Mouse (Mus musculus) embryo, embryonic 10.5 days (tissue): ENCODE results near the gene B630019K06Rik.
"Not testable (repeated sequence)": the region's sequence is repeated elsewhere in the genome, so short reads cannot be mapped to it uniquely, and the experiment has no call there.

ENCODE experiments used
- DNase-seq: peaks from one replicate; pipeline ENCODE4 v3.0.0-alpha.2; 2015; ENCODE audit warnings: low spot score

B630019K06Rik gene

GRCm38 (mm10) chrX:8892343-8893155, at the start of gene B630019K06Rik:
TSS of gene B630019K06Rik (plus strand) at chrX:8892382.
- peak; percentile 61 for DNase-seq

DNA sequence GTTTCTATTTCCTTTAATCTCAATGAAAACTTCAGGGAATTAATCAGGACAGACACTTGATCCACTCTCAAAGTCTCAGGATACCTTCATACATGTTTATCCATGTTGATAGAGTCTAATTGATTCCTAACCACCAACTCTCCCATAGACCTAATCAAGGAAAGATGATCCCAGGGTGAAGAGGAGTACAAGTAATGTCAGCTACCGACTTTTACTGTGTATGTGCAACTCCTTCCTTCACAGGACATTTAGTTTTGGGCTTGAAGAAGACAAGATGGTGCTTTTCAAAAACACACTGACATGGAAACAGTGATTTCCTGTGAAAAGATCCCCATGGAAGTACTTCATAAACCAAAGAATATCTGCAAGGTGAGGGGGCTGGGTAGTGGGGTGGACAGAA, 48.5 kb upstream of the B630019K06Rik start, which contains the start of gene Gm6592:
Gene Gm6592 (plus strand): TSS at position 301 of the 400 bp plus-strand sequence.
- DNase-seq, result no peak

- DNase-seq, result no peak
These were observed 39.7 kb upstream of the B630019K06Rik start for GRCm38 (mm10) chrX:8852486-8852885.

DNA sequence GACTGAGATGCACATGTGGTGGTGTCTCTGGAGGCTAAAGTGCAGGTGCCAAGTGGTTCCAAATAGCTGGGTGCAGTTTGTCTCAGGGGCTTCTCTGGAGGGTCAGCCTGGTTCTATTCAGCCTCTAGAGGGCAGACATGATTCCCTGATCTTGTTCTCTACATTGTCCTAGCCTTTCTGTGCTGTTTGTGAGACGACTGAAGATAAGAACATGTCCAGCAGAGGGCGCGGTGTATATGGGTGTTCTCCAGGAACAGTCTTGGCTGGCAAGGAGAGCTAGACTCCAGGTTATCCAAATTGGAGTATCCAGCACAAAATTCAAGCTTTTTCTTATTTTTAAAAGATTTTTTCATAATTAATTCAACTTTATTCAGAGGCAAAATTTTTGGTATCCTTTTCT, 27.9 kb upstream of the B630019K06Rik start:
- peak; percentile 81 for DNase-seq

GRCm38 (mm10) chrX:8873953-8874352, 18.2 kb upstream of the B630019K06Rik start, which contains the start of gene Gm5751:
TSS of gene Gm5751 (plus strand) at chrX:8874253.
- not testable (repeated sequence) for DNase-seq

- no peak for DNase-seq
These were observed 7.8 kb upstream of the B630019K06Rik start for GRCm38 (mm10) chrX:8884336-8884735.

DNA sequence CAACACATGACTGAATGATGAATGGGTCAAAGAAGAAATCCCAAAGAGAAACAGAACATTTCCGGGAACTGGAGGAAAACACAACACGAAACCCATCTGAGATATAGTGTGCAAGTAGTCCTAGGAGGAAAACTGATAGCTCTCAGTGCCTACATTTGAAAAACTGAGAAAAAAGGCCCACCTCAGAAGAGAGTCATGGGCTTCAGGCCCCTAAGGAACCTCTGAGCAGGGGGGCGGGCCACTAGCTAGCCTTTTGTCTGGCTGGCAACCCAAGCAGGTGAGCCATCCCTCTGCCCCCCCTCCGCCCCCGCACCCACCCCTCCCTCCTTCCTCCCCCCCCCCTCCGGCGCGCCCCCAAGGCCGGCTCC, 223 bp upstream of the B630019K06Rik start:
- no peak for DNase-seq

GRCm38 (mm10) chrX:8893182-8893651, 1.0 kb downstream of the B630019K06Rik start:
- peak; percentile 30 for DNase-seq

DNA sequence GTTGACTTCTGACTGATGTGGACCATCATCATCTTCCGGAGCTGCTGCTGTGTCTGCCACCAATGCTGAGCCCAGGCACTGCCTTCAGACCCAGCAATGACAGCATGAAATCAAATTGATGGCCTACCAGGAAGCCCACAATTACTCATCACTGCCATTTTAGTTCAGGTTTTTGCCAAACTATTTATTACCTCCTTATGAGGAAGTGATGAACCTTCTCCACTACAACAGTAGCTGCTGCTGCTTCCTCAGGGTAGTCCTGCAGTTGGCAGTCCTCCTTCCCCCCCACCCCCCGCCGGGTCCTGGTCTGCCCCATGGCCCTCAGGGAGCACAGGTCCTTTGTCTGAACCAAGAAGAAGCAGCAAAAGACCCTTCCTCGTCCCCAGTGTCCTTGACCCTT, 8.6 kb downstream of the B630019K06Rik start:
- no peak for DNase-seq

DNA sequence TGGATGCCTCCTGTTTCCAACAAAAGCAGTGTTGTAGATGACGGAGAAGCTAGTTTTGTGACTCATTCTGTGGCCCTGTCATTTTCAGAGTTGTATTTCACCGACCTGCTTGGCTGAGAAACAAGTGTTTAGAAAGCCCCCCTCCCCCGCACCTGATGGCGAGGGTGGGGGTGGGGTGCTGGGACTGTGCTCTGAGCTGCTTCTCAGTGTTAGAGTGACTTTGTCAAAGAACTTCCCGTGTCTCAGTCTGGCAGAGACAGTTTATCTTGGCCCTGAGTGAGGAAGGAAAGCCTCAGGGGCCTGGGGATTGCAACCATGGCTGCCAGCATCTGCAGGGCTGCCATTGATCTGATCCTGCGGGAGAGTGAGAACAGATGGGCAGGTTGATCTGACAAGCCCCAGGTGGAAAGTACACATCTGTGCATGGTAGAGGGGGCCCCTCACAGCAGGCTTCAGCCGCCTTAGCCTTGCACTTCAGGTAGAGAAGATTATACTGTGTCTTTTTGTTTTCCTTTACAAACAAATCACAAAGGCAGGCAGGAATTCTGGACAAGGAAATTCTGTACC, 9.8 kb downstream of the B630019K06Rik start:
- no peak for DNase-seq

DNA sequence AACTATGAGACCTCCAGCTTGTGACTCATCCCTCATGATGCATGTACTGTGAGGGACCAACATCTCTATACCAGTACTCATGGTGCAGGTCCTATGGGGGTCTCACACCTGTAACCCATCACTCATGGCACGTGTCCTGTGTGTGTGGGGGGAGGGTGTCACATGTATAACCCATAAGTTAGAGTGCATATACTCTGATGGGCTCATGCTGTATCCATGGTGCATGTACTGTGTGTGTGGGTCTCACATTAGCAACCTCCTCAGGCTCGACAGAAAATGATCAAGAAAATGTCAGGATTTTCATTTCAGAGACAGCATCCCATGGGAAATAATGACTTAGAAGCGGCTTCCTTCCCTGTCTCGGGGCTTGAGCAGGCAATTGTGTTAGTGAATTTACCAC, 28.9 kb downstream of the B630019K06Rik start:
- no peak for DNase-seq

DNA sequence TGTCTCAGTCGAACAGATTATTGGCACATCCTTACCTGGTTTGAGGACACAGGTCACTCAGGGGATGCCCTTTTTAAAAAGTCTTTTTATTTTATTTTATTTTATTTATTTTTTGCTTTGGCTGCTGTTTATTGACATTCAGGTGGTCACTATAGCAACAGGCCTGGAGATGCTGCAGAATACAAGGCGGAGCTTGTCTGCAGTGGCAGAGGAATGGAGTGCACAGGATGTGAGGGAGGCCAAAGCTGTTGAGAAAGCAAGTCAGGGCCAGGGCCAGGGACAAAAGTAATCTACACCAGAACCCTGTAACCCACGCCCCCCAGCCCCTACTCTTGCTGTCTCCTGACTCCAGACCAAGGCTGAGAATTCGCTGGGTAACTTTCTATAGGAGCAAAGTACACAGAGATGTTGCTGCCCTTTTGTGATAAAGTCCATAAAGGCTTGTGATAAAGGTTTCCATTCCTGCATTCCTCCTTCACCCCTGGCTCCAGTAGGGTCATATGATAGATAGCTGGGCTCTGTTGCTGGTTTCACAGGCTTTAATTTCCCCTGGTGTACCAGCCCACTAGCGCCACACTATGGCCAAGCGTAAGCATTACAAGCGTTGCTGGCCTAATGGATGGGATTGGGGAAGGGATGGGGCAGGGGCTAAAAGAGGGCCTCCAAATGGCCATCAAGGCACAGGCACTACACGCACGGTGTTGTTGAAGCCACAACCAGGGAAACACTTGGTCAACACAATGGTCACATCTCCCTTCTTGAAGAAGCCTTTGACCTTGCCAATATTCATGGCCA, 29.8 kb downstream of the B630019K06Rik start:
- no peak for DNase-seq

DNA sequence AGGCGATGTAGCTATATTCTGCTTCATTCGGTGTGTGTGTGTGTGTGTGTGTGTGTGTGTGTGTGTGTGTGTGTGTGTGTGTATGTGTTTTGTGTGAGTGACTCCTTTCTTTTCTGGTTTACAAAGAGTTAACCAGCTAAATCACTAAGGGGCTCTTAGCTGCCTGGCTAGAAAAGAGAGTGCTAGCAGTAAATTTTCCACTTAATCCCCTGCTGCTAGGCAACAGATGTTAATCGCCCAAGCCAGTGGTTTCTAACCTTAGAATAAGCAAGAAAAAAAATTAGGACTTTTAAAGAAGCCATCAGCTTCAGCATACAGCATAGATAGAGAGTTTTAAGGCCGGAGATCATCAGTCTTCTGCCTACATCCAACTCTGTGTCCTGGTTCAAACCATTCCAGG, 35.1 kb downstream of the B630019K06Rik start:
- peak; percentile 28 for DNase-seq

- DNase-seq, result no peak
These were observed 51.9 kb downstream of the B630019K06Rik start for GRCm38 (mm10) chrX:8944041-8944440.
